Mouse (Mus musculus) midbrain, embryonic 10.5 days (tissue): Measurements from ENCODE around the gene Gm20388. TPM values are rescaled to one million over a fixed set of nuclear protein-coding genes. Genes with fewer than 3 reads are reported as not detected.

Experiments used
- DNase-seq: peaks from one replicate; pipeline ENCODE4 v3.0.0-alpha.2; 2017; ENCODE audit warnings: low spot score
- H3K27ac ChIP-seq: fragments of 300-500 bp; sonication (generic); replicated peaks from 2 replicates; pipeline ENCODE4 v1.5.1; 2016; ENCODE audit warnings: mild to moderate bottlenecking
- H3K27me3 ChIP-seq: fragments of 300-500 bp; sonication (generic); 2 replicates; pipeline ENCODE4 v1.6.1; 2016; ENCODE audit warnings: low read depth, mild to moderate bottlenecking; ENCODE audit not compliant: poor library complexity, severe bottlenecking
- H3K36me3 ChIP-seq: fragments of 300-500 bp; sonication (generic); 2 replicates; pipeline ENCODE4 v1.6.1; 2016; ENCODE audit warnings: mild to moderate bottlenecking, moderate library complexity
- H3K4me1 ChIP-seq: fragments of 300-500 bp; sonication (generic); 2 replicates; pipeline ENCODE4 v1.6.1; 2016
- H3K4me3 ChIP-seq: fragments of 300-500 bp; sonication (generic); 2 replicates; pipeline ENCODE4 v1.5.1; 2016; ENCODE audit warnings: mild to moderate bottlenecking, moderate library complexity
- H3K9me3 ChIP-seq: fragments of 300-500 bp; sonication (generic); replicated peaks from 2 replicates; pipeline ENCODE4 v1.6.1; 2016; ENCODE audit warnings: mild to moderate bottlenecking
- WGBS: fragments of 180-500 bp; shearing (Covaris S2); methylation state at CpG from one replicate; pipeline ENCODE4 v1.1.7; 2016; 5-methylcytosine and 5-hydroxymethylcytosine counted together
- polyA plus RNA-seq: library from polyadenylated mRNA; unstranded; fragments of >200 nt; fragmentation: Nextera tagmentation; extraction: Ambion mirVana; gene quantifications from 2 replicates; pipeline ENCODE4 v1.2.1, GENCODE M21; 2016

Gm20388 gene
- polyA plus RNA-seq, 1 experiment from 2014 or later, result 7.1 TPM

GRCm38 (mm10) chr8:123290679-123291078 lies 3380.0 kb downstream of the Gm20388 start:
- Histone ChIP-seq H3K4me1 (no peaks in the 10 kb centered on the region), H3K27ac (no peak overlapping the region), H3K27me3 (no peaks in the 10 kb centered on the region), H3K4me3 (no peak overlapping the region), H3K36me3 (peaks cover 92% of the 10 kb centered on the region), H3K9me3 (no peaks in the 10 kb centered on the region)
- 94% methylated on average over 8 of the region's 8 CpGs for WGBS
- no peak for DNase-seq

GRCm38 (mm10) chr8:123291716-123292115 lies 3381.1 kb downstream of the Gm20388 start:
- Histone ChIP-seq H3K4me1 (no peaks in the 10 kb centered on the region), H3K9me3 (no peaks in the 10 kb centered on the region), H3K27me3 (no peaks in the 10 kb centered on the region), H3K36me3 (peaks cover 93% of the 10 kb centered on the region), H3K27ac (no peak overlapping the region), H3K4me3 (no peak overlapping the region)
- DNase-seq, result no peak
- WGBS, result 93% methylated on average over 8 of the region's 8 CpGs

- Histone ChIP-seq H3K27ac (no peak overlapping the region), H3K27me3 (no peaks in the 10 kb centered on the region), H3K4me3 (no peak overlapping the region), H3K36me3 (peaks cover 92% of the 10 kb centered on the region), H3K4me1 (no peaks in the 10 kb centered on the region), H3K9me3 (no peaks in the 10 kb centered on the region)
- WGBS, result 88% methylated on average over 3 of the region's 3 CpGs
- DNase-seq, result no peak
Observed at GRCm38 (mm10) chr8:123292281-123292680, 3381.6 kb downstream of the Gm20388 start.

GRCm38 (mm10) chr8:123292785-123293184 lies 3382.1 kb downstream of the Gm20388 start:
- WGBS, result 91% methylated on average over 2 of the region's 2 CpGs
- no peaks in the 10 kb centered on the region for H3K27me3 ChIP-seq
- no peak for DNase-seq
- H3K4me3 ChIP-seq, result no peak overlapping the region
- H3K9me3 ChIP-seq, result no peaks in the 10 kb centered on the region
- H3K27ac ChIP-seq, result no peak overlapping the region
- H3K4me1 ChIP-seq, result no peaks in the 10 kb centered on the region
- H3K36me3 ChIP-seq, result peaks cover 92% of the 10 kb centered on the region

- WGBS, result 95% methylated on average over 11 of the region's 11 CpGs
- DNase-seq, result no peak
- Histone ChIP-seq H3K4me3 (no peak overlapping the region), H3K36me3 (peaks cover 81% of the 10 kb centered on the region), H3K4me1 (no peaks in the 10 kb centered on the region), H3K27me3 (no peaks in the 10 kb centered on the region), H3K9me3 (no peaks in the 10 kb centered on the region), H3K27ac (no peak overlapping the region)
Observed at GRCm38 (mm10) chr8:123298301-123298700, 3387.7 kb downstream of the Gm20388 start.

GRCm38 (mm10) chr8:123308738-123309137 lies 3398.1 kb downstream of the Gm20388 start:
- WGBS, result 70% methylated on average over 4 of the region's 4 CpGs
- Histone ChIP-seq H3K36me3 (peaks cover 90% of the 10 kb centered on the region), H3K9me3 (no peaks in the 10 kb centered on the region), H3K27ac (no peak overlapping the region), H3K4me3 (no peak overlapping the region), H3K27me3 (no peaks in the 10 kb centered on the region), H3K4me1 (no peaks in the 10 kb centered on the region)
- DNase-seq, result no peak

- Histone ChIP-seq H3K4me3 (peak overlapping the region; percentile 78), H3K9me3 (no peaks in the 10 kb centered on the region), H3K27ac (peak overlapping the region; percentile 88), H3K4me1 (peaks cover 23% of the 10 kb centered on the region), H3K36me3 (peaks cover 15% of the 10 kb centered on the region), H3K27me3 (no peaks in the 10 kb centered on the region)
- no peak for DNase-seq
- 9% methylated on average over 21 of the region's 21 CpGs for WGBS
Observed at GRCm38 (mm10) chr8:123317781-123318466, 3407.3 kb downstream of the Gm20388 start.

- H3K4me1 ChIP-seq, result peaks cover 23% of the 10 kb centered on the region
- peak within 1 kb of the TSS; percentile 88 for H3K27ac ChIP-seq
- H3K9me3 ChIP-seq, result no peaks in the 10 kb centered on the region
- H3K27me3 ChIP-seq, result no peaks in the 10 kb centered on the region
- H3K4me3 ChIP-seq, result peak within 1 kb of the TSS; percentile 78
- peak; percentile 97 for DNase-seq
- WGBS, result under 1% methylated on average over 24 of the region's 24 CpGs
- peaks cover 11% of the 10 kb centered on the region for H3K36me3 ChIP-seq
Observed at GRCm38 (mm10) chr8:123318467-123318911, 3407.8 kb downstream of the Gm20388 start, which contains the start of gene Fanca. TSS of gene Fanca (minus strand) at chr8:123318576.

GRCm38 (mm10) chr8:123319522-123320164 lies 3409.0 kb downstream of the Gm20388 start:
- Histone ChIP-seq H3K27me3 (no peaks in the 10 kb centered on the region), H3K9me3 (no peaks in the 10 kb centered on the region), H3K4me3 (no peak overlapping the region), H3K27ac (no peak overlapping the region), H3K36me3 (peaks cover 7% of the 10 kb centered on the region), H3K4me1 (peaks cover 23% of the 10 kb centered on the region)
- WGBS, result 37% methylated on average over 7 of the region's 7 CpGs
- peak; percentile 26 for DNase-seq

- no peak overlapping the region for H3K27ac ChIP-seq
- H3K36me3 ChIP-seq, result no peaks in the 10 kb centered on the region
- peaks cover 16% of the 10 kb centered on the region for H3K27me3 ChIP-seq
- H3K4me1 ChIP-seq, result peaks cover 20% of the 10 kb centered on the region
- no peaks in the 10 kb centered on the region for H3K9me3 ChIP-seq
- 94% methylated on average over 2 of the region's 2 CpGs for WGBS
- no peak overlapping the region for H3K4me3 ChIP-seq
- DNase-seq, result no peak
Observed at GRCm38 (mm10) chr8:123328552-123328951, 3417.9 kb downstream of the Gm20388 start.

- no peaks in the 10 kb centered on the region for H3K9me3 ChIP-seq
- no peak overlapping the region for H3K4me3 ChIP-seq
- no peak for DNase-seq
- H3K4me1 ChIP-seq, result peaks cover 28% of the 10 kb centered on the region
- WGBS, result 90% methylated on average over 4 of the region's 4 CpGs
- peaks cover 24% of the 10 kb centered on the region for H3K27me3 ChIP-seq
- no peak overlapping the region for H3K27ac ChIP-seq
- no peaks in the 10 kb centered on the region for H3K36me3 ChIP-seq
Observed at GRCm38 (mm10) chr8:123329350-123329749, 3418.7 kb downstream of the Gm20388 start.

- WGBS, result 68% methylated on average over 5 of the region's 5 CpGs
- H3K27ac ChIP-seq, result no peak overlapping the region
- DNase-seq, result no peak
- peaks cover 33% of the 10 kb centered on the region for H3K4me1 ChIP-seq
- H3K4me3 ChIP-seq, result no peak overlapping the region
- no peaks in the 10 kb centered on the region for H3K9me3 ChIP-seq
- H3K27me3 ChIP-seq, result peaks cover 26% of the 10 kb centered on the region
- H3K36me3 ChIP-seq, result no peaks in the 10 kb centered on the region
Observed at GRCm38 (mm10) chr8:123329961-123330360, 3419.3 kb downstream of the Gm20388 start.

GRCm38 (mm10) chr8:123330701-123331100 lies 3420.1 kb downstream of the Gm20388 start:
- 83% methylated on average over 6 of the region's 6 CpGs for WGBS
- Histone ChIP-seq H3K27me3 (peaks cover 26% of the 10 kb centered on the region), H3K4me3 (no peak overlapping the region), H3K27ac (no peak overlapping the region), H3K36me3 (no peaks in the 10 kb centered on the region), H3K9me3 (no peaks in the 10 kb centered on the region), H3K4me1 (peaks cover 33% of the 10 kb centered on the region)
- DNase-seq, result no peak
